Mouse (Mus musculus) myocyte (in vitro differentiated cells): ENCODE measurements at regions not wholly inside any gene's neighbourhood (a gene's known extent, or its start where the extent isn't known, plus 50 kb on each side); places are given as distances from the start of the nearest gene placed in this dataset.

Experiments
- CEBPB ChIP-seq: IDR thresholded peaks from 2 replicates; pipeline ENCODE4 v1.6.1; 2011; ENCODE audit warnings: mild to moderate bottlenecking, moderate library complexity; ENCODE audit not compliant: poor library complexity, insufficient read depth, severe bottlenecking
- E2F4 ChIP-seq: IDR thresholded peaks from one replicate; pipeline ENCODE4 v1.6.1; 2011; ENCODE audit warnings: mild to moderate bottlenecking, control low read depth, moderate library complexity; ENCODE audit not compliant: insufficient read depth
- MAX ChIP-seq: IDR thresholded peaks from one replicate; pipeline ENCODE4 v1.6.1; 2011; ENCODE audit warnings: low read depth, mild to moderate bottlenecking, control low read depth
- MYOD1 ChIP-seq, 3 experiments: IDR thresholded peaks; one replicate each; pipeline ENCODE4 v1.6.1; 2011; ENCODE audit warnings: control low read depth in 2 of 3, low read depth in 2 of 3, mild to moderate bottlenecking in 2 of 3, moderate library complexity in 1 of 3; ENCODE audit not compliant: insufficient read length in 2 of 3, control insufficient read depth in 1 of 3
- MYOG ChIP-seq, 3 experiments: IDR thresholded peaks; one replicate each; pipeline ENCODE4 v1.6.1; 2011; ENCODE audit warnings: control low read depth in 2 of 3, low read depth in 2 of 3, mild to moderate bottlenecking in 2 of 3; ENCODE audit not compliant: insufficient read length in 2 of 3, control insufficient read depth in 1 of 3, insufficient read depth in 1 of 3
- POLR2A ChIP-seq: IDR thresholded peaks from one replicate; pipeline ENCODE4 v1.6.1; 2011; ENCODE audit warnings: low read depth, mild to moderate bottlenecking, control low read depth, moderate library complexity; ENCODE audit not compliant: insufficient read length
- POLR2AphosphoS2 ChIP-seq: IDR thresholded peaks from one replicate; pipeline ENCODE4 v1.6.1; 2011; ENCODE audit warnings: low read depth, control low read depth; ENCODE audit not compliant: insufficient read length
- REST ChIP-seq: IDR thresholded peaks from one replicate; pipeline ENCODE4 v1.6.1; 2011; ENCODE audit warnings: mild to moderate bottlenecking, control low read depth, moderate library complexity; ENCODE audit not compliant: insufficient read depth, insufficient read length
- SRF ChIP-seq: IDR thresholded peaks from one replicate; pipeline ENCODE4 v1.6.1; 2011; ENCODE audit warnings: low read depth; ENCODE audit not compliant: control insufficient read depth, insufficient read length
- TCF12 ChIP-seq: IDR thresholded peaks from one replicate; pipeline ENCODE4 v1.6.1; 2011; ENCODE audit warnings: mild to moderate bottlenecking, control low read depth; ENCODE audit not compliant: poor library complexity, insufficient read depth, severe bottlenecking
- TCF3 ChIP-seq: IDR thresholded peaks from one replicate; pipeline ENCODE4 v1.6.1; 2011; ENCODE audit warnings: low read depth, control low read depth; ENCODE audit not compliant: insufficient read length
- USF1 ChIP-seq: IDR thresholded peaks from one replicate; pipeline ENCODE4 v1.6.1; 2011; ENCODE audit warnings: low read depth, mild to moderate bottlenecking, control low read depth, moderate library complexity

GRCm38 (mm10) chr6:101054880-101055279 lies 221.5 kb downstream of the Ppp4r2 start:
- no peak for TF ChIP-seq MYOG (IDR thresholded peaks at IDR 0.05; ENCODE audit: control insufficient read depth in 1 of 3, insufficient read depth in 1 of 3, insufficient read length in 2 of 3, low read depth in 2 of 3)
- TF ChIP-seq USF1 = no peak
- no peak for TF ChIP-seq REST
- no peak for TF ChIP-seq POLR2A
- no peak for TF ChIP-seq TCF3
- no peak for TF ChIP-seq E2F4
- TF ChIP-seq MYOD1 (IDR thresholded peaks at IDR 0.05; ENCODE audit: control insufficient read depth in 1 of 3, insufficient read length in 2 of 3, low read depth in 2 of 3) = no peak
- no peak for TF ChIP-seq POLR2AphosphoS2
- no peak for TF ChIP-seq TCF12
- no peak for TF ChIP-seq CEBPB
- TF ChIP-seq MAX = no peak
- TF ChIP-seq SRF = no peak
